Mouse (Mus musculus) MEL-GATA-1-ER (cell line): ENCODE data around the gene Kalrn.

Experiments
- DNase-seq: peaks from one replicate; pipeline ENCODE4 v3.0.0-alpha.2; 2012; ENCODE audit warnings: low read depth; ENCODE audit errors: extremely low read depth

The Kalrn gene

DNA sequence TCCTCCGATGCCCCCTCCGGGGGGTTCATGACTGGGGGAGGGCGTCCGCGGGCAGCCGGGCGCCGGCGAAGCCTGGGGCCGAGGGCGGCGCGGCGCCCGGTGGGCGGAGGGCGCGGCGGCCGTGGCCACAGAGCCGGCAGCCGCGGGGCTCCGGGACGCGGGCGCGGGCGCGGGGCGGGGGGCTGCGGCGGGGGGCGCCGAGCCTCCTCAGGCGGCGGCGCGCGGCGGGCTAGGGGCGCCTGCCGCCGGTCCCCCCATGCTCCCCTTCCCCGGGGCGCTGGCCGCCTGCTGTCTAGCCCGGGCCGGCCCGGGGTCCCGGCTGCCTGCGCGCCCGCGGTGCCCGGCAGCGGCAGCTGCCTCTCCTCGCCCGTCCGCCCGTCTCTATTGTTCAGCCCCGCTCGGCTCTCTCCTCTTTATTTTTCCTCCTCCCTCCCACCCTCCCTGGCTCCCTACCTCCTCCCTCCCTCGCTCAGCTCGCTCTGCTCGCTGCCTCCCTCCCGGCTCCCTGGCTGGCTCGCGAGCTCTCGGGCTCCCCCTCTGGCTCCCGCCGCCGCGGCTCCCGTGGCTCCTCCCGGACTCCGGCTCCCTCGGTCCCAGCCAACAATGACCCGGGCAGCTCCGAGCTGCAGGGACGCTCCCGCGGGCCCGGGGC lies at the start of gene Kalrn:
Gene Kalrn, minus strand, starts transcription at position 382 of the 652 bp plus-strand sequence.
- DNase-seq: no peak

DNA sequence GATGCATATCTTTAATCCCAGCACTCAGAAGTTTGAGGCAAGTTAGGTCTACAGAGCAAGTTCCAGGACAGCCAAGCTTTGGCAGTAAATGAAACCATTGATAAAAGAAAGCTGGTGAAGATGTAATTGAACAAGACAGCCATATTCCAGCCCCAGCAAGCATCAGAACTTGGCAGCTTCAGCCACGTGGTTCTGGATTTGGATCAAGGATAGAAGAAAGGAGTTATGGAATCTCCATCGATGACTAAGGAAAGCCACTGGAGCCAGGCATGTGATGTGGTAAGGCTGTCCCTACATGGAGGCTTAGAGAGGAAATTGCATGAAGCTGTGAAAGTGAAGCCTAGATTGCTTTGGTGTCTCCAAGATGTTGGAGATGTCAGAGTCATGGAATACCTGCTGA lies 40.7 kb upstream of the Kalrn start:
- no peak for DNase-seq

- no peak for DNase-seq
Measured at GRCm38 (mm10) chr16:34610137-34610536, 36.8 kb upstream of the Kalrn start.

GRCm38 (mm10) chr16:34605679-34606078 lies 32.3 kb upstream of the Kalrn start:
- no peak for DNase-seq

DNA sequence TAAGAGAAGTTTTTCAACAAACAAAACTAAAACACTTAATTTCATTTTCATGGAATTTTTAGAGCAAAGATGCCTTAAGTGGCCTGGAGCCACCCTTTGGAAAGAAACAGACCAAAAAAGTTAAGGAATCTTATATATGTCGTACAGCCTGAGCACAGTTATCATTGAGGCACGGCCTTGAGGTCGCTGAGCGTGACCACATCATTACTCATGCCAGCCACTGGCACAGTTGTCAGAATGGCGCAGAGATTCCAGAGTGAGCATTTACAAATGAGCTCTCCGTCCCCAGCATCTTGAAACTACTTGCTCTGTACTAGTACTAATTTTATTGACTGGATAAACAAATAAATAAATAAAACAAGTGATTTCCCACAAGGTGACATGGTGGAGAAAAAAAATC lies 30.5 kb upstream of the Kalrn start:
- no peak for DNase-seq

- DNase-seq: no peak
Measured at GRCm38 (mm10) chr16:34603076-34603475, 29.7 kb upstream of the Kalrn start.

DNA sequence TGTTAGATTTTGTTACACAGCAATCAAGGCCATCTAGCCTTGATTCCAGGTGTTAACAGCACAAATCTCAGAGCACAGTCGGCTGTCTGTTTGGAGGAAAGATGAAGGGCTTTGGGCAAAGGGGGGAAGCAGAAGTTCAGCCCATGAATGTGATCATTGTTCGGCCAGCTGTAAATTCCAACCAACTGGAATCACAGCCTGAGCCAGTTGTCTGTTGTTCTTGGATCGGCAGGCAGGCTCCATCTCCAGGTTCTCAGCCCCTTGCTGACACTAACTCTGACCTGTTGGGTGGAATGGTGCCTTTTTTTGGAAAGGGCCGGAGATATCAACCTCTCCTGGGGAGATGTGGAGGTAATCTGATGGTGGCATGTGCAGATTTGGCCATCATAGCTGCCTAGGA lies 28.6 kb upstream of the Kalrn start:
- DNase-seq: no peak

DNA sequence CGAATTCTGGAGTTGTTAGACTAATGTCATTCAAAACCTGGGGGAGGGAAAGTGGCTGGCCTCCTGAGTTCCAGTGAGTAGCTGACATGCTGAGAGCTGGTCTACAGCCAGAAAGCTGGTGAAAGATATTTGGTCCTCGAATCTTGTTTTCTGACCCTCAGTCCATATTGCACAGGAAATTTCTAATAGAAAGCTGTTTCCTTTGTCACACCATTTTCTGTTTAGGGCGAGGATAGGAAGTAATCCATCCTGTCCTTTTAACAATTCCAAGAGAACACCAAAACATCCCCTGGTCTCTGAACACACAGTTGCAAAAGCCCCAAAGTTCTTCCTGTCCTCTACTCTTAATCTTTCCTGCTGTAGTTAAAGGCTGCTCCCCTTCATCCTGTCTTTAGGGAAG lies 22.0 kb upstream of the Kalrn start:
- no peak for DNase-seq

DNA sequence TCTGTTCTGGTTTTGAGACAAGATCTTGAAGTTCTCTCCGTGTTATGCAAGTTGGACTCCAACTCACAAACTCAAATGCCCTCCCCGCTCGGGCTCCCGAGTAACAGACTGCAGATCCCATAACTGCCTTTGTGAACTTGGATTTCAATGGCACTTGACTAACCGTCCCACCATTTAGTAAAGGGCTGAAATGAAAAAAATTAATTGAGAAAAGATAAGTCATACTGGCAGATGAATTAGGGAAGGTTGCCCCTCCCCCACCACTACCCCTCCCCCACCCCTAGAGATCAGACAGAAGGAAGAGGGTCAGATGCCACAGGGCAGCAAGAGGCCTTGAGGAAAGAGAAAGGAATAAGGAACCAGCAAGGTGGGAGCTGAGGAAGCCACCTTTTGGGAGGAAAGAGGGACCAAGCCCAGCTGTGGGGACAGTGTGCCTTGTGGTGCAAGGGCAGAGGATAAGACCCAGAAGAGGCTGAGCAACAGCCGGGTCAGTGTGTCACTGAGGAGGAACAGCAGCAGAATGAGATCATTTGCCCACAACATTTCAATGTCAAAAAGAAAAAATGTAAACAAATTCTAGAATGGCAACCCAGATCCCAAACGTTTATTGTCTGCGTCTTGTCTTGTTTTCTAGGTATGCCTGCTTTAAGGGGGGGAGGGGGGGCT lies 21.4 kb upstream of the Kalrn start:
- no peak for DNase-seq

DNA sequence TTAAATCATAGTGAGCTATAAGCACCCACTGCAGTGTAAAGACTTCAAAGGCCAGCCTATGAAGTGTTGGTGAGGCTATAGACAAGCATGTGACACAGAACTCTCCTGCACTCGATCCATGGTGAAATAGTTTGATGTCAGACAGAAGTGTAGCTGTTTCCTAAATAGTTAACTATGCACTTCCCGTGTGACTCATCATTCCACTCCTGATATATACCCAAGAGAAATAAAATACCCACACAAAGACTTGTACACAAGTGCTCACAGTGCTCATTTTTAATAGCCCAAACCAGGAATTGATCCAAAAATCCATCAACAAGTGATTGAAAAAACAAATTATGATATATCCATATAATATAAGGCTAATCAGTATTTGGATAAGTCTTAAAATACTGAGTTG lies 19.4 kb upstream of the Kalrn start:
- DNase-seq: no peak

DNA sequence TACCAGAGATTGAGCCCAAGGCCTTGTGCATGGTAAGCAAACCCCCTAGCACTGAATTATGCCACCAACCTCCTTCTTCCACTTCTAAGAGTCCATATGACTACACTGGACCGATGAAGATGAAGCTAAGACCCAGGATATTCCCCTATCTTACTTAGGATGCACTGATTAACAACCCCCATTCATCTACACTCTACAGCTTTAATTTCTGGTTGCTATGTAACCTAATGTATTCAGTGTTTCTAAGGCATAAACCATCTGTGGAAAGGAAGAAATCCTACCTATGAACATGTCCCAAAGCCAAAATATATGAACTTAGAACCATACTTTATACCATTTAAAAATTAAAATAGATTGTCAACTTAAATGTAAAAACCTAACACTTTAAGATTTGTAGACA lies 18.6 kb upstream of the Kalrn start:
- no peak for DNase-seq

GRCm38 (mm10) chr16:34579671-34580326 lies 6.5 kb upstream of the Kalrn start:
- no peak for DNase-seq

- no peak for DNase-seq
Measured at GRCm38 (mm10) chr16:34573856-34574491, 642 bp upstream of the Kalrn start.

- no peak for DNase-seq
Measured at GRCm38 (mm10) chr16:34572406-34573150, 754 bp downstream of the Kalrn start.

DNA sequence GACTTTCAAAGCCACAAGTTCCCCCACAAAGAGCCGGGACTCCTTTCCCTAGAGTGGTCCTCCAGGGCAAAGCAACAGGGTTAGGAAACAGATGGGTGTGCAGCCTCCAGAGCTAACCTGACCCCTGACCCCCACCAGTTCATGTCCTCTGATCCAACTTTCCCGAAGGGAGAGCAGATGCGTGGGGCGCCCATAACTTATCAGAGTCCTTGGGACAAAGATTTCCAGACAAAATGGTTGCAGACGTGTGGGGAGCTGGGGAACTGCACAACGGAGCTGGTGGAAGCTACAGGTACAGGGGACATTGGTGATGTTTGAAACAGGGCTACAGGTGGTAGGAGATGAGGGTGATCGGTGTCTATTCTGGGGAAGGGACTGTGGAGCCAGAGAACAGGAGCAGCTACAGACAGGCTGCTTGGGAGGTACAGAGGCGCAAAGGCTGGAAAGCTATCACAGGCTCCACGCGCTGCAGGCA lies 1.4 kb downstream of the Kalrn start:
- no peak for DNase-seq

DNA sequence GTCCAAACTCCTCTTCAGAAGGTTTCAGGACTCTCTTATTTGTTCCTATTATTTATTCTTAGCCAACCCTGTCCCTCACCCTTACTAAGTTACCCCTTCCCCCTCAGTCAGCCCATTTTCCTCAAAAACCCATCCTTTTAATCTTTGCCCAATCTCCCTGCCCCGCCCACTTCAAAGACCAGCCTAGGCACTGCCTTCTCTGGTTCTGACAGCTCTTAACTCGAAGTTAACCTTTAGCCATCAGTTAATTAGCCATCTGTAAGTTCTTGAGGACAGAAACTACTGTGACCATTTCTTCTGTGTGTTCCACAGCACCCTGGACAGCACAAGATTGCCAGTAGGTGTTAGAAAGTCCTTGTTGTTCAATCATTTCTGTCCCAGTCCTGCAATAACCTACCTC lies 3.4 kb downstream of the Kalrn start:
- no peak for DNase-seq

DNA sequence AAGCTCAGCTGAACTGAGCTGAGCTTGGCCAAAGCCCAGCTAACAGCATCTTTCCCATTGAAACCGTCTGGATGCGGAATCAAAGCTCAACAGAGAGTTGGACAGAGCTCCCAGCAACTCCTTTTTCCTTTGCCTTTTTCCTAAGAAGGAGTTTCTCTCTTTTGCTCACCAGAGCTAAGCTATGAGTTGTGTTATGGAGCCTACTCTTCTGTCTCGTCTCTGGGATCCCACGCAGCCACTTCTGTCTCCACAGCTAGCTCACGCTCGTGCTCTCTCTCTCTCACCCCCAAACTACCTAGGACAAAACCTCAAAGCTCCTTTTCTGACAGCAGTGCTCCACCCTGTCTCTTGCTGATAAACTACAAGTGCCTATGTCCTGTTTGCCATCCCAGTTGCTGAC lies 4.5 kb downstream of the Kalrn start:
- DNase-seq: no peak

GRCm38 (mm10) chr16:34563593-34564280 lies 9.6 kb downstream of the Kalrn start:
- no peak for DNase-seq

GRCm38 (mm10) chr16:34561734-34562135 lies 11.6 kb downstream of the Kalrn start:
- DNase-seq: no peak

- no peak for DNase-seq
Measured at GRCm38 (mm10) chr16:34560814-34561213, 12.5 kb downstream of the Kalrn start.

DNA sequence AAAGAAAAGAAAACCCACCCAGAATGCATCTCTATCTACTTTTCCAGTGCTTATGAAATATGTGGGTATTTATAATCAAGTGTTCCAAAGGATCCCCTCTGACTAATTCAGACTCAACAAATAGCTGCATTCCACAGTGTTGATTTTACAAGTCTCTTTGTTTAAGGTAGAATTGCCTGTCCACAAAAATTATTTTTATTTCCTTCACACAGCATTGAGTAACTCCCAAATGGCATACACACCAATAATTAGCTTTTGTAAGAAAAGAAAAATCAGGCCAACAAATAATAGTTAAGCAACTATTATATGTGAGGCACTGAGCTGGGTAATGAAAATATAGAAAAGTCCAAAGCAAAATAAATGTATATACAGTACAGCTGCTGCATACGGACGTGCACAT lies 12.9 kb downstream of the Kalrn start:
- no peak for DNase-seq
